In the genomic region with DNA sequence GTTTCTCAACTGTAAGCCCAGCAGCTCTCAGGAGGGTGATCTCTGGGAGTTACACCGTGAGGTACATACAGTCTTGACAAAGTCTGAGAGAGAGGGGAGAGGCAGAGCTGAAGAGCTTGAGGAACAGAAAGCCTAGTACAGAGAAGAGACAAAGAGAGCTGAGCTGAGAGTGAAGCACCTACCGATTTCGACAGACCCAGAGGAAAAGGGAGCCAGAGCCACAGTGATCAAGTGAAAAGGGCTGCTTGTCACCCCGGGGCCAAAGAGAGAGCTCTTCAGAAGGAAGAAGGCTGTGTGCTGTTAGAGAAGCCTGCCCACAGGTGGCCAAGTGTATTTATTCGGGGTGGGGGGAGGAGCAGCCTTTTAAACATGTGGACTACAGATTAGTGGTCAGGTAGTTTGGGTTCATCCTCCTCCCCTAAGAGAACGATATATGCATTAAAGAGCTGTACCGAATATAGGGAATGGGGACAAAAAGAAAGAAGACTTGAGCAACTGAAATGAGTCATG, we compare ENCODE assay signal across 8 mouse cellular contexts. TPM values are rescaled to one million over a fixed set of nuclear protein-coding genes. Genes with fewer than 3 reads are reported as not detected.
DNase-seq lines count a peak whose midpoint lies in the region; ATAC-seq and TF ChIP-seq lines count a peak whose summit lies in the region.

Gene Btn1a1 (minus strand): TSS at position 302 of the 510 bp plus-strand sequence.

- H3K9ac ChIP-seq in ES-E14 (ENCODE audit: insufficient read depth, low read depth, low read length, poor library complexity, severe bottlenecking): no peak within 1 kb of the TSS; the same call in 1 of the 2 replicates
- H3K9ac ChIP-seq in limb, embryonic 15.5 days: peak within 1 kb of the TSS; percentile 31

- H3K9me3 ChIP-seq in ES-E14 (ENCODE audit: control insufficient read depth, insufficient read depth, low read depth, low read length): no peaks in the 10 kb centered on the region
- H3K9me3 ChIP-seq in forebrain, embryonic 10.5 days: no peaks in the 10 kb centered on the region
- no peaks in the 10 kb centered on the region for H3K9me3 ChIP-seq in limb, embryonic 15.5 days

- TF ChIP-seq CTCF in cerebellum, adult 2 months (IDR thresholded peaks at IDR 0.05; ENCODE audit: borderline replicate concordance, insufficient read depth, low read depth, low read length): no peak
- TF ChIP-seq CTCF in olfactory bulb, adult 2 months (IDR thresholded peaks at IDR 0.05; ENCODE audit: insufficient read depth, low read depth, low read length): no peak

- no peaks in the 10 kb centered on the region for H3K27me3 ChIP-seq in cerebellum, adult 2 months (ENCODE audit: control insufficient read depth, insufficient read depth, low read length)
- peaks cover 15% of the 10 kb centered on the region for H3K27me3 ChIP-seq in forebrain, embryonic 10.5 days (ENCODE audit: poor library complexity, severe bottlenecking)
- peaks cover 3% of the 10 kb centered on the region; the same call in 1 of the 2 replicates for H3K27me3 ChIP-seq in limb, embryonic 15.5 days

- no peak for TF ChIP-seq POLR2A in cerebellum, adult 2 months (IDR thresholded peaks at IDR 0.05; ENCODE audit: borderline replicate concordance, insufficient read depth, low read length)
- TF ChIP-seq POLR2A in olfactory bulb, adult 2 months (IDR thresholded peaks at IDR 0.05; ENCODE audit: insufficient read depth, low read depth, low read length): no peak

- DNase-seq in cerebellum, adult 2 months: no peak
- DNase-seq in ES-E14 (ENCODE audit: low read depth, low spot score): no peak
- peak; percentile 43 for DNase-seq in forebrain, embryonic 10.5 days (ENCODE audit: extremely low spot score, low spot score)
- no peak for DNase-seq in cerebellum, postnatal 25 days
- no peak for DNase-seq in layer of hippocampus, postnatal 14 days (ENCODE audit: low spot score in 2 of 2)

- peak within 1 kb of the TSS; percentile 74 for H3K4me3 ChIP-seq in cerebellum, adult 2 months (replicated peaks; ENCODE audit: insufficient read depth, low read depth, low read length)
- peak within 1 kb of the TSS; percentile 40 to 49; a peak in 3 of 4 replicates for H3K4me3 ChIP-seq in ES-E14 (ENCODE audit: insufficient read depth in 1 of 2, low read depth in 1 of 2, low read length in 2 of 2, poor library complexity in 1 of 2, severe bottlenecking in 1 of 2)
- peak within 1 kb of the TSS; percentile 67 for H3K4me3 ChIP-seq in forebrain, embryonic 10.5 days
- peak within 1 kb of the TSS; percentile 53 for H3K4me3 ChIP-seq in limb, embryonic 15.5 days
- peak within 1 kb of the TSS; percentile 79 for H3K4me3 ChIP-seq in olfactory bulb, adult 2 months (ENCODE audit: insufficient read depth, low read depth, low read length)

- ATAC-seq in cerebellum, adult (ENCODE audit: insufficient number of reproducible peaks, low FRiP score, low TSS enrichment): no peak
- ATAC-seq in limb, embryonic 15.5 days (ENCODE audit: insufficient number of reproducible peaks, low FRiP score, low TSS enrichment, low read depth): no peak

- whole genome bisulfite sequencing in cerebellum, adult 2 months: 13% methylated on average over 7 of the region's 7 CpGs
- 0% methylated on average over 7 of the region's 7 CpGs for WGBS in forebrain, embryonic 10.5 days
- WGBS in limb, embryonic 15.5 days: 3% methylated on average over 7 of the region's 7 CpGs
- WGBS in olfactory bulb, adult 2 months: 13% methylated on average over 7 of the region's 7 CpGs

- in situ Hi-C loops in ES-E14 (cut with MboI; ENCODE audit: low sequenced_read_pairs in 2 of 2, unreplicated experiment in 2 of 2): no loop called here

- H3K4me2 ChIP-seq in limb, embryonic 15.5 days: peak within 1 kb of the TSS; percentile 83

- no peaks in the 10 kb centered on the region for H3K4me1 ChIP-seq in cerebellum, adult 2 months (ENCODE audit: control insufficient read depth, insufficient read depth, low read length)
- H3K4me1 ChIP-seq in ES-E14 (ENCODE audit: control insufficient read depth in 2 of 2, insufficient read depth in 2 of 2, low read length in 2 of 2, poor library complexity in 1 of 2): peaks cover 2 to 7% of the 10 kb centered on the region in 2 experiments; a peak in 3 of 4 replicates
- H3K4me1 ChIP-seq in forebrain, embryonic 10.5 days: peaks cover 33% of the 10 kb centered on the region
- H3K4me1 ChIP-seq in limb, embryonic 15.5 days: peaks cover 17% of the 10 kb centered on the region
- H3K4me1 ChIP-seq in olfactory bulb, adult 2 months (ENCODE audit: control insufficient read depth, insufficient read depth, low read length): peaks cover 7% of the 10 kb centered on the region

- H3K36me3 ChIP-seq in ES-E14 (ENCODE audit: control insufficient read depth, insufficient read depth, low read length, poor library complexity, severe bottlenecking): no peaks in the 10 kb centered on the region
- H3K36me3 ChIP-seq in forebrain, embryonic 10.5 days (replicated peaks): no peaks in the 10 kb centered on the region
- H3K36me3 ChIP-seq in limb, embryonic 15.5 days: no peaks in the 10 kb centered on the region

- H3K27ac ChIP-seq in cerebellum, adult 2 months (ENCODE audit: insufficient read depth, low read length): no peak within 1 kb of the TSS
- no peak within 1 kb of the TSS for H3K27ac ChIP-seq in ES-E14 (ENCODE audit: insufficient read depth, low read depth, low read length, poor library complexity, severe bottlenecking)
- H3K27ac ChIP-seq in forebrain, embryonic 10.5 days: peak within 1 kb of the TSS; percentile 53; the same call in 1 of the 2 replicates
- no peak within 1 kb of the TSS for H3K27ac ChIP-seq in limb, embryonic 15.5 days
- no peak within 1 kb of the TSS for H3K27ac ChIP-seq in olfactory bulb, adult 2 months (ENCODE audit: insufficient read depth, low read depth, low read length)

TF ChIP-seq in ES-E14, 5 proteins besides CTCF, POLR2A, EP300 and RAD21:
- no peak for TF ChIP-seq HCFC1 (IDR thresholded peaks at IDR 0.05; ENCODE audit: borderline replicate concordance, insufficient read depth, low read length)
- no peak for TF ChIP-seq ZNF384 (IDR thresholded peaks at IDR 0.05; ENCODE audit: low read depth, low read length)
- TF ChIP-seq CHD2 (IDR thresholded peaks at IDR 0.05; ENCODE audit: low read depth, low read length): no peak
- no peak for TF ChIP-seq MAFK (IDR thresholded peaks at IDR 0.05; ENCODE audit: insufficient read depth, low read depth, low read length)
- TF ChIP-seq ZC3H11A (IDR thresholded peaks at IDR 0.05; ENCODE audit: borderline replicate concordance, low read depth, low read length): no peak

RNA-seq across cellular contexts. Expression of gene Btn1a1, which starts in this region (rescaled TPM):
- 0.21 and 0.32 TPM in 2 replicates for polyA plus RNA-seq in cerebellum, adult 2 months (2012; rRNA removed)
- total RNA-seq in ES-E14 (2012; rRNA removed): 0.11 and 0.62 TPM in 2 replicates
- polyA plus RNA-seq in forebrain, embryonic 10.5 days (2016; fragmentation: Nextera tagmentation; extraction: Ambion mirVana): 0.09 TPM in 1 of 2 replicates, not detected in the other
- polyA plus RNA-seq in limb, embryonic 15.5 days (2015; fragmentation: Nextera tagmentation; extraction: Ambion mirVana): 0.18 and 0.22 TPM in 2 replicates
- polyA plus RNA-seq in olfactory bulb, adult 2 months (2012; ENCODE audit: insufficient read depth, insufficient read length, low replicate concordance, missing spikeins): not detected in 2 replicates
- total RNA-seq in layer of hippocampus, postnatal 14 days (2021): not detected

Comparison
In these comparisons a context has a peak if more than half of its experiments do, and no peak if none do; other contexts are left out.
1. Peak in DNase-seq, H3K4me3 ChIP-seq and H3K27ac ChIP-seq in forebrain, embryonic 10.5 days; RNA of the gene not detected or under 1 TPM.